Mouse (Mus musculus): Measurements from ENCODE around the gene Gm4869.

- no peak for TF ChIP-seq POLR2A (IDR thresholded peaks at IDR 0.05; ENCODE audit: insufficient read length, low read depth)
- TF ChIP-seq CEBPB (IDR thresholded peaks at IDR 0.05; ENCODE audit: insufficient read depth, poor library complexity, severe bottlenecking): no peak
Measured at GRCm38 (mm10) chr5:140521196-140521595, 75.8 kb downstream of the Gm4869 start.
